In genomic region chr10:91180761-91181460, GRCm38 (mm10) we compare ENCODE assay signal across 8 mouse cellular contexts. TPM values are rescaled to one million over a fixed set of nuclear protein-coding genes. Genes with fewer than 3 reads are reported as not detected.
DNase-seq lines count a peak whose midpoint lies in the region; ATAC-seq and TF ChIP-seq lines count a peak whose summit lies in the region.

Tmpo (minus strand) TSS chr10:91181315.

- peaks cover 21% of the 10 kb centered on the region for H3K4me1 ChIP-seq in kidney, embryonic 16.5 days (ENCODE audit: insufficient read depth, low read length)
- peaks cover 5% of the 10 kb centered on the region for H3K4me1 ChIP-seq in forebrain, postnatal 0 days (ENCODE audit: insufficient read depth)
- peaks cover 9% of the 10 kb centered on the region for H3K4me1 ChIP-seq in hindbrain, embryonic 14.5 days (replicated peaks; ENCODE audit: control insufficient read depth, insufficient read depth, low read length)
- H3K4me1 ChIP-seq in liver, embryonic 16.5 days (ENCODE audit: control insufficient read depth, low read depth, low read length) = peaks cover 37% of the 10 kb centered on the region

- TF ChIP-seq CTCF in forebrain, postnatal 0 days (IDR thresholded peaks at IDR 0.05; ENCODE audit: low read depth) = no peak

- H3K36me3 ChIP-seq in kidney, embryonic 16.5 days (ENCODE audit: insufficient read depth, low read length) = no peaks in the 10 kb centered on the region
- no peaks in the 10 kb centered on the region for H3K36me3 ChIP-seq in forebrain, postnatal 0 days (ENCODE audit: insufficient read depth)
- no peaks in the 10 kb centered on the region for H3K36me3 ChIP-seq in hindbrain, embryonic 14.5 days (replicated peaks; ENCODE audit: control insufficient read depth, insufficient read depth)
- no peaks in the 10 kb centered on the region for H3K36me3 ChIP-seq in liver, embryonic 16.5 days (ENCODE audit: control insufficient read depth, insufficient read depth)

- DNase-seq in kidney, adult 18-20 months = no peak
- no peak for DNase-seq in forebrain, postnatal 0 days
- peak; percentile 43 for DNase-seq in hindbrain, embryonic 14.5 days (ENCODE audit: low spot score)
- no peak for DNase-seq in cerebellum, postnatal 4 days (ENCODE audit: low spot score in 2 of 2)
- no peak for DNase-seq in thymus, postnatal 25 days

- peak within 1 kb of the TSS; percentile 69 for H3K9ac ChIP-seq in kidney, embryonic 16.5 days (replicated peaks; ENCODE audit: low read length)
- H3K9ac ChIP-seq in forebrain, postnatal 0 days = peak within 1 kb of the TSS; percentile 74
- peak within 1 kb of the TSS; percentile 67 for H3K9ac ChIP-seq in hindbrain, embryonic 14.5 days
- peak within 1 kb of the TSS; percentile 82 for H3K9ac ChIP-seq in liver, embryonic 16.5 days (ENCODE audit: low read depth, low read length)

- 8% methylated on average over 18 of the region's 18 CpGs for WGBS in kidney, embryonic 16.5 days
- WGBS in forebrain, postnatal 0 days = 7% methylated on average over 18 of the region's 18 CpGs
- WGBS in hindbrain, embryonic 14.5 days = 13% methylated on average over 18 of the region's 18 CpGs
- 8% methylated on average over 18 of the region's 18 CpGs for WGBS in liver, embryonic 16.5 days (ENCODE audit: insufficient replicate concordance)

- H3K4me3 ChIP-seq in kidney, embryonic 16.5 days (ENCODE audit: low read length) = peak within 1 kb of the TSS; percentile 55
- H3K4me3 ChIP-seq in forebrain, postnatal 0 days (ENCODE audit: low read depth, low read length) = peak within 1 kb of the TSS; percentile 51
- peak within 1 kb of the TSS; percentile 47 for H3K4me3 ChIP-seq in hindbrain, embryonic 14.5 days (replicated peaks; ENCODE audit: low read length)
- H3K4me3 ChIP-seq in liver, embryonic 16.5 days (ENCODE audit: low read depth, low read length) = peak within 1 kb of the TSS; percentile 72

- H3K9me3 ChIP-seq in kidney, embryonic 16.5 days (ENCODE audit: low read length) = no peaks in the 10 kb centered on the region
- H3K9me3 ChIP-seq in forebrain, postnatal 0 days (ENCODE audit: low read length) = no peaks in the 10 kb centered on the region
- no peaks in the 10 kb centered on the region for H3K9me3 ChIP-seq in hindbrain, embryonic 14.5 days (ENCODE audit: control insufficient read depth, low read length)
- no peaks in the 10 kb centered on the region for H3K9me3 ChIP-seq in liver, embryonic 16.5 days (replicated peaks; ENCODE audit: control insufficient read depth, low read length)

- no peaks in the 10 kb centered on the region for H3K27me3 ChIP-seq in kidney, embryonic 16.5 days (ENCODE audit: insufficient read depth, low read length)
- no peaks in the 10 kb centered on the region for H3K27me3 ChIP-seq in forebrain, postnatal 0 days (ENCODE audit: insufficient read depth, low read length)
- no peaks in the 10 kb centered on the region for H3K27me3 ChIP-seq in hindbrain, embryonic 14.5 days (ENCODE audit: control insufficient read depth, insufficient read depth, low read length)
- H3K27me3 ChIP-seq in liver, embryonic 16.5 days (ENCODE audit: control insufficient read depth, insufficient read depth, low read depth, low read length) = no peaks in the 10 kb centered on the region

- peak within 1 kb of the TSS; percentile 53 for H3K4me2 ChIP-seq in kidney, embryonic 16.5 days (replicated peaks; ENCODE audit: low read depth, low read length)
- H3K4me2 ChIP-seq in forebrain, postnatal 0 days (ENCODE audit: low read depth) = peak within 1 kb of the TSS; percentile 44
- H3K4me2 ChIP-seq in hindbrain, embryonic 14.5 days (replicated peaks) = peak within 1 kb of the TSS; percentile 59
- H3K4me2 ChIP-seq in liver, embryonic 16.5 days (ENCODE audit: low read depth, low read length) = peak within 1 kb of the TSS; percentile 70

- H3K27ac ChIP-seq in kidney, embryonic 16.5 days (ENCODE audit: low read length) = peak within 1 kb of the TSS; percentile 99
- peak within 1 kb of the TSS; percentile 99 for H3K27ac ChIP-seq in forebrain, postnatal 0 days (ENCODE audit: low read depth, low read length)
- peak within 1 kb of the TSS; percentile 96 for H3K27ac ChIP-seq in hindbrain, embryonic 14.5 days
- peak within 1 kb of the TSS; percentile 100 for H3K27ac ChIP-seq in liver, embryonic 16.5 days (ENCODE audit: low read length)

- ATAC-seq in kidney, embryonic 16.5 days (ENCODE audit: low FRiP score, low TSS enrichment) = peak; percentile 3; the same call in 1 of the 2 replicates
- ATAC-seq in activated CD4-positive, CD25-positive, alpha-beta regulatory T cell, adult 4 months = no peak
- ATAC-seq in forebrain, postnatal 0 days = no peak
- ATAC-seq in hindbrain, embryonic 14.5 days (ENCODE audit: low FRiP score) = no peak; the same call in 1 of the 2 replicates
- ATAC-seq in liver, embryonic 16.5 days (ENCODE audit: low read depth) = no peak

RNA-seq across cellular contexts. Expression of gene Tmpo, which starts in this region (rescaled TPM):
- 191 and 202 TPM in 2 replicates for polyA plus RNA-seq in kidney, embryonic 16.5 days (2015; fragmentation: Nextera tagmentation; extraction: Ambion mirVana)
- polyA plus RNA-seq in activated CD4-positive, CD25-positive, alpha-beta regulatory T cell, adult 4 months (2017; shearing (Covaris generic)) = 10 to 100 TPM; 51.5 to 69.5 TPM
- total RNA-seq in forebrain, postnatal 0 days (2014; rRNA removed) = 126 and 149 TPM in 2 replicates
- 61.3 and 62.8 TPM in 2 replicates for polyA plus RNA-seq in forebrain, postnatal 0 days (2015; fragmentation: Nextera tagmentation; extraction: Ambion mirVana)
- polyA plus RNA-seq in hindbrain, embryonic 14.5 days (2014; fragmentation: Nextera tagmentation; extraction: Ambion mirVana) = 111 and 115 TPM in 2 replicates
- 99.2 and 101 TPM in 2 replicates for polyA plus RNA-seq in liver, embryonic 16.5 days (2015; fragmentation: Nextera tagmentation; extraction: Ambion mirVana)
